Mouse (Mus musculus) embryonic facial prominence, embryonic 10.5 days (tissue): ENCODE measurements around the gene C3. TPM values are rescaled to one million over a fixed set of nuclear protein-coding genes. Genes with fewer than 3 reads are reported as not detected.

Source experiments
- DNase-seq: peaks from one replicate; pipeline ENCODE4 v3.0.0-alpha.2; 2017; ENCODE audit warnings: low spot score
- H3K27ac ChIP-seq: fragments of 300-500 bp; sonication (generic); replicated peaks from 2 replicates; pipeline ENCODE4 v1.5.1; 2016; ENCODE audit warnings: mild to moderate bottlenecking
- H3K27me3 ChIP-seq: fragments of 300-500 bp; sonication (generic); replicated peaks from 2 replicates; pipeline ENCODE4 v1.6.1; 2016; ENCODE audit warnings: low read depth, mild to moderate bottlenecking; ENCODE audit not compliant: poor library complexity, severe bottlenecking
- H3K36me3 ChIP-seq: fragments of 300-500 bp; sonication (generic); replicated peaks from 2 replicates; pipeline ENCODE4 v1.6.1; 2016; ENCODE audit warnings: mild to moderate bottlenecking, moderate library complexity
- H3K4me1 ChIP-seq: fragments of 300-500 bp; sonication (generic); 2 replicates; pipeline ENCODE4 v1.6.1; 2016
- H3K4me3 ChIP-seq: fragments of 300-500 bp; sonication (generic); 2 replicates; pipeline ENCODE4 v1.5.1; 2016; ENCODE audit warnings: mild to moderate bottlenecking, moderate library complexity
- H3K9me3 ChIP-seq: fragments of 300-500 bp; sonication (generic); 2 replicates; pipeline ENCODE4 v1.6.1; 2016; ENCODE audit warnings: mild to moderate bottlenecking
- WGBS: fragments of 180-500 bp; shearing (Covaris S2); methylation state at CpG from one replicate; pipeline ENCODE4 v1.1.7; 2016; 5-methylcytosine and 5-hydroxymethylcytosine counted together
- polyA plus RNA-seq: library from polyadenylated mRNA; unstranded; fragments of >200 nt; fragmentation: Nextera tagmentation; extraction: Ambion mirVana; gene quantifications from 2 replicates; pipeline ENCODE4 v1.2.1, GENCODE M21; 2016

The C3 gene
- polyA plus RNA-seq, 1 experiment from 2014 or later: 0.32 TPM

GRCm38 (mm10) chr17:57230728-57231125 lies 2.8 kb upstream of the C3 start:
- Histone ChIP-seq H3K4me1 (peaks cover 4% of the 10 kb centered on the region; the same call in 1 of the 2 replicates), H3K9me3 (no peaks in the 10 kb centered on the region), H3K27ac (no peak overlapping the region), H3K36me3 (peaks cover 18% of the 10 kb centered on the region), H3K27me3 (no peaks in the 10 kb centered on the region), H3K4me3 (no peak overlapping the region)
- no peak for DNase-seq
- 62% methylated on average over 6 of the region's 6 CpGs for WGBS

GRCm38 (mm10) chr17:57229851-57230727 lies 2.2 kb upstream of the C3 start:
- WGBS: 80% methylated on average over 15 of the region's 15 CpGs
- Histone ChIP-seq H3K4me3 (no peak overlapping the region), H3K4me1 (peaks cover 4% of the 10 kb centered on the region; the same call in 1 of the 2 replicates), H3K36me3 (peaks cover 11% of the 10 kb centered on the region), H3K27me3 (no peaks in the 10 kb centered on the region; the same call in 1 of the 2 replicates), H3K9me3 (no peaks in the 10 kb centered on the region), H3K27ac (no peak overlapping the region)
- DNase-seq: no peak

- Histone ChIP-seq H3K27me3 (no peaks in the 10 kb centered on the region; the same call in 1 of the 2 replicates), H3K9me3 (no peaks in the 10 kb centered on the region), H3K4me3 (no peak overlapping the region), H3K4me1 (peaks cover 4% of the 10 kb centered on the region; the same call in 1 of the 2 replicates), H3K36me3 (no peaks in the 10 kb centered on the region; the same call in 1 of the 2 replicates), H3K27ac (no peak overlapping the region)
- 88% methylated on average over 3 of the region's 3 CpGs for WGBS
- no peak for DNase-seq
These were observed 937 bp upstream of the C3 start for GRCm38 (mm10) chr17:57228873-57229272.

GRCm38 (mm10) chr17:57227468-57227867 lies 468 bp downstream of the C3 start:
- Histone ChIP-seq H3K27me3 (no peaks in the 10 kb centered on the region; the same call in 1 of the 2 replicates), H3K36me3 (no peaks in the 10 kb centered on the region), H3K4me1 (no peaks in the 10 kb centered on the region), H3K9me3 (no peaks in the 10 kb centered on the region), H3K27ac (no peak overlapping the region), H3K4me3 (no peak overlapping the region)
- DNase-seq: no peak
- WGBS: 93% methylated on average over 2 of the region's 2 CpGs

- no peak overlapping the region for H3K4me3 ChIP-seq
- no peaks in the 10 kb centered on the region for H3K9me3 ChIP-seq
- no peaks in the 10 kb centered on the region for H3K36me3 ChIP-seq
- no peak overlapping the region for H3K27ac ChIP-seq
- H3K27me3 ChIP-seq: peaks cover 4% of the 10 kb centered on the region; the same call in 1 of the 2 replicates
- DNase-seq: no peak
- 88% methylated on average over 9 of the region's 9 CpGs for WGBS
- H3K4me1 ChIP-seq: no peaks in the 10 kb centered on the region
These were observed 4.6 kb downstream of the C3 start for GRCm38 (mm10) chr17:57223313-57223712.

GRCm38 (mm10) chr17:57221911-57222310 lies 6.0 kb downstream of the C3 start:
- WGBS: 75% methylated on average over 4 of the region's 4 CpGs
- H3K4me3 ChIP-seq: no peak overlapping the region
- no peak for DNase-seq

GRCm38 (mm10) chr17:57219884-57220207 lies 8.1 kb downstream of the C3 start:
- WGBS: 24% methylated on average over 3 of the region's 3 CpGs
- no peak for DNase-seq
- H3K9me3 ChIP-seq: no peaks in the 10 kb centered on the region
- peaks cover 4% of the 10 kb centered on the region; the same call in 1 of the 2 replicates for H3K27me3 ChIP-seq
- H3K36me3 ChIP-seq: no peaks in the 10 kb centered on the region
- H3K4me1 ChIP-seq: no peaks in the 10 kb centered on the region
- no peak overlapping the region for H3K4me3 ChIP-seq
- H3K27ac ChIP-seq: no peak overlapping the region

More at GRCm38 (mm10) chr17:57221911-57222310, 6.0 kb downstream of the C3 start:
- no peaks in the 10 kb centered on the region for H3K9me3 ChIP-seq
- H3K36me3 ChIP-seq: no peaks in the 10 kb centered on the region
- no peaks in the 10 kb centered on the region for H3K4me1 ChIP-seq
- H3K27me3 ChIP-seq: peaks cover 4% of the 10 kb centered on the region; the same call in 1 of the 2 replicates
- no peak overlapping the region for H3K27ac ChIP-seq

- no peak overlapping the region for H3K27ac ChIP-seq
- H3K4me3 ChIP-seq: no peak overlapping the region
- peak; percentile 72 for DNase-seq
- WGBS: 21% methylated on average over 11 of the region's 11 CpGs
- peaks cover 4% of the 10 kb centered on the region; the same call in 1 of the 2 replicates for H3K27me3 ChIP-seq
- H3K36me3 ChIP-seq: no peaks in the 10 kb centered on the region
- H3K4me1 ChIP-seq: no peaks in the 10 kb centered on the region
- no peaks in the 10 kb centered on the region for H3K9me3 ChIP-seq
These were observed 8.6 kb downstream of the C3 start for GRCm38 (mm10) chr17:57219167-57219883.

GRCm38 (mm10) chr17:57218335-57218900 lies 9.5 kb downstream of the C3 start:
- no peak overlapping the region for H3K27ac ChIP-seq
- no peak overlapping the region for H3K4me3 ChIP-seq
- 77% methylated on average over 12 of the region's 12 CpGs for WGBS
- H3K27me3 ChIP-seq: peaks cover 4% of the 10 kb centered on the region; the same call in 1 of the 2 replicates
- H3K4me1 ChIP-seq: no peaks in the 10 kb centered on the region
- H3K36me3 ChIP-seq: no peaks in the 10 kb centered on the region
- DNase-seq: no peak
- no peaks in the 10 kb centered on the region for H3K9me3 ChIP-seq

- H3K36me3 ChIP-seq: no peaks in the 10 kb centered on the region
- H3K4me1 ChIP-seq: no peaks in the 10 kb centered on the region
- WGBS: 47% methylated on average over 13 of the region's 13 CpGs
- no peak overlapping the region for H3K27ac ChIP-seq
- no peak overlapping the region for H3K4me3 ChIP-seq
- DNase-seq: no peak
- no peaks in the 10 kb centered on the region; the same call in 1 of the 2 replicates for H3K27me3 ChIP-seq
- H3K9me3 ChIP-seq: no peaks in the 10 kb centered on the region
These were observed 13.1 kb downstream of the C3 start for GRCm38 (mm10) chr17:57214676-57215387.

- no peaks in the 10 kb centered on the region; the same call in 1 of the 2 replicates for H3K27me3 ChIP-seq
- no peak overlapping the region for H3K27ac ChIP-seq
- DNase-seq: no peak
- no peaks in the 10 kb centered on the region for H3K9me3 ChIP-seq
- H3K4me3 ChIP-seq: no peak overlapping the region
- 66% methylated on average over 9 of the region's 9 CpGs for WGBS
- no peaks in the 10 kb centered on the region for H3K36me3 ChIP-seq
- H3K4me1 ChIP-seq: no peaks in the 10 kb centered on the region
These were observed 16.4 kb downstream of the C3 start for GRCm38 (mm10) chr17:57211501-57211900.

GRCm38 (mm10) chr17:57209330-57209729 lies 18.6 kb downstream of the C3 start:
- Histone ChIP-seq H3K27ac (no peak overlapping the region), H3K4me3 (no peak overlapping the region), H3K9me3 (no peaks in the 10 kb centered on the region), H3K4me1 (no peaks in the 10 kb centered on the region), H3K27me3 (no peaks in the 10 kb centered on the region), H3K36me3 (no peaks in the 10 kb centered on the region)
- no peak for DNase-seq
- 75% methylated on average over 4 of the region's 4 CpGs for WGBS
